Mouse (Mus musculus) monocyte, adult 5-6 weeks (primary cell): ENCODE data around the gene Gpr39. TPM values are rescaled to one million over a fixed set of nuclear protein-coding genes. Genes with fewer than 3 reads are reported as not detected.

Experiments used
- ATAC-seq: fragments of 153-309, 156-312 bp; replicated peaks from 2 replicates; pipeline ENCODE4 v1.8.0; 2017; ENCODE audit warnings: mild to moderate bottlenecking; ENCODE audit not compliant: low TSS enrichment, insufficient number of reproducible peaks, severe bottlenecking, poor library complexity, low FRiP score
- total RNA-seq: library from RNA; stranded (forward); fragments of 200-1000, 200-491, 200-594 nt; gene quantifications from 3 replicates; pipeline ENCODE4 v1.2.3, GENCODE M21; 2017

Gene Gpr39
- total RNA-seq, 1 experiment from 2014 or later, result not detected

DNA sequence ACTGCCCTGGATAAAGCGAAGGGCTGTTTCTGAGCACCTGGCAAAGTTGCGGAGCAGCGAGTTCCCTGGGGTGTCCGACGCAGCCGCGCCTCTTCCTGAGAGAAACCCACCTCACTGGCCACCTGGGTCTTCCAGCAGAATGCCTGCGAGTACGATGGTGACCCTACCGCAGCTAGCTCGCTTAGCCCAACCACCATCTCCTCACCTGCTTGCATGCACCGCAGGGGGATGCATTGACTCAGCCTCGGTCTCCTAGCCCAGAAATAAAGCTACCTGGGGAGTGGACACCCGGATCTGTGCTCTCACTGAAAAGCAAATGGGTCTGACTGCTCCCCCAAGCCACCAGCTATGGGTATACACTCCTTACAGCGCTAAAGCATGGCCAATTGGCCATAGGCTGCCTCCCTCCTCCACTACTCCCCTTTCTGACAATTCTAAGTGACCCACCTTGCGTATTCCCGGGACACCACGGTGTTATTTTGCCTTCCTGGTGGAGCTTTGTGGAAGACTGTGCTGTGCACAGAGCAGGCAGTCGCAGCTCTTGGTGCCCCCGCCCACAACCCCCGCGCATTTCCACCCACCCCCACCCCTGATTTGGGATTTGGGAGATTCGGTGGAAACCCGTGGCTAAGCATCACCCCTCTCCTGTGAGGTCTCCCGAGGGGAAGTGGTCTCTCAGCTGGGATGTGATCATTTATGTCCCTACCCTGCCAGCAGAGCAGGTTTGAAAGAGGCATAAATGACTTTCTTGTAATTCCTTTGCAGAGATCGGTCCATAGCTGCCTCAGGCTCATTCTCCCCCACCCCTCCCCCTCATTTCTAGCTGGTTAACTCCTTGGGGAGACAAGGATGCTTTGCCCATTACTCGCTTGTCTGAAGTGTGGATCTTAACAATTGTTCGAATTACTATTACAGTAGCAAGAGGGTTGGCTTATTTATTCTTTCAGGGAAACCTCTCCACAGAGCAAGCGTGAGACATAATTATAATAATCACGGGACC, 236.1 kb downstream of the Gpr39 start, which contains the start of gene Lypd1:
Gene Lypd1 (minus strand): TSS at position 501 of the 1,000 bp plus-strand sequence.
- no peak for ATAC-seq

DNA sequence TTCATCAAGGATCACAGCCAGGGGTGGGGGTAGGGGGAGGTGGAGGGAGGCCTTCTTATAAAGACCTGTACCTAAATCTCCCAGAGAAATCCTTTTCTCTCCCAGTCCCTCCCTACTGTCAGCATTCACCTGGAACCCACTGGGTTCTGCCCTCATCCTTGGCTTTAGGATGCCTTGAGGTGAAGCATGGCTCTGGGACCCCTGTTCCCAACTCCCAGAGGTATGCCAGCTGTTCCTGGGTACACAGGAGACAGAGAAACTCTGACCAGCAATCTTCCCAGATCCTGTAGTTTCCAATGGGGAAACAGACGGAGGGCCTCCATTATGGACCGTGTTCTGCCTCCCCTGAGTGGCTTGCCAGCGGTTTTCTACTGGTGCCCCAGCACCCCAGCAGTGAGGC, 243.9 kb downstream of the Gpr39 start:
- no peak for ATAC-seq

DNA sequence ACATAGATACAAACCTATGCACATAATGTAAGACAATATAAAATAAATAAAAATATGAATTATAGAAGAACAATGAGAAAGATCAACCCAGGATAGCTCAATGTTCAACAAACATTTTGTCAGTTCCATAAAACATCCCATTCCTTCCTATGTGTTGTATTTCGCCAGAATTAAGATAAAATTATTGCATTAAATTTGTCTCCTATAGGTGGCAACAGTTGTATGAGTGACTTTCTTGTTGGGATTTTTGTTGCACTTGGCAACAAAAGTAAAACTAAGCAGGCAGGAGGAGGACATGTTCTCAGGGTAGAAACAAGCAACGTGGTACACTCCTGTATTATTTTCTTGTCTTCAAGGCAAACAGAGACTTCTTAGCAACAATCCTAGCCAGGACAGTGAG, 246.3 kb downstream of the Gpr39 start:
- no peak for ATAC-seq

Other genes with a start within 250 kb of the Gpr39 start
- 2,047 to 2,533 TPM (median 2,184 TPM) in 3 replicates for gene Actr3, start 241.3 kb upstream of the Gpr39 start, total RNA-seq
- 6.9 to 12.6 TPM (median 9.0 TPM) in 3 replicates for gene Slc35f5, start 116.4 kb upstream of the Gpr39 start, total RNA-seq
- gene Lypd1, start 236.1 kb downstream of the Gpr39 start, total RNA-seq, result not detected in 3 replicates